Mouse (Mus musculus) cerebellum, adult 9-11 months (tissue): ENCODE data around the gene Sipa1.

Experiments used
- DNase-seq: peaks from one replicate; pipeline ENCODE4 v3.0.0; 2022

Sipa1 gene

GRCm38 (mm10) chr19:5685861-5686260, 22.4 kb upstream of the Sipa1 start:
- DNase-seq = no peak

DNA sequence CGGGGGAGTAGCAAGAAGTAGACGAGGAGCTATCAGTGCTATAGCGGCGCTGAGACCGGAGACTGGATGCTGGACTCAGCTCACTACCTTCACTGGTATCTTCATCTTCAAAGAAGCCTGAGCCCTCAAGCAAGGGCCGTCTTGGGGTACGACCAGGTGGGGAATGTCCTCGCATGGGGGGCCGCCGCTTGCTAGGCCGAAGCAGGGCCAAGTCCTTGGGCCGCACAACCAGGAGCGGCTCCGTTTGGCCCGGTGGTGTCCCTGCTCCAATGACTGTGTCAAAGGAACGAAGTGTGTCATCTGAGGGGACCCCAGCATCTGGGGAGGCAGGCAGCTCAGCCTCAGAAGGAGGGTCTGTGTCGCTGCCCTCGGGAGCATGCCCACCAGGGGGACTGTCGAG, 21.9 kb upstream of the Sipa1 start:
- no peak for DNase-seq

- no peak for DNase-seq
Measured at GRCm38 (mm10) chr19:5684985-5685384, 21.5 kb upstream of the Sipa1 start.

GRCm38 (mm10) chr19:5684236-5684635, 20.7 kb upstream of the Sipa1 start:
- no peak for DNase-seq

- no peak for DNase-seq
Measured at GRCm38 (mm10) chr19:5680432-5680831, 16.9 kb upstream of the Sipa1 start.

GRCm38 (mm10) chr19:5668372-5668771, 4.9 kb upstream of the Sipa1 start:
- no peak for DNase-seq

DNA sequence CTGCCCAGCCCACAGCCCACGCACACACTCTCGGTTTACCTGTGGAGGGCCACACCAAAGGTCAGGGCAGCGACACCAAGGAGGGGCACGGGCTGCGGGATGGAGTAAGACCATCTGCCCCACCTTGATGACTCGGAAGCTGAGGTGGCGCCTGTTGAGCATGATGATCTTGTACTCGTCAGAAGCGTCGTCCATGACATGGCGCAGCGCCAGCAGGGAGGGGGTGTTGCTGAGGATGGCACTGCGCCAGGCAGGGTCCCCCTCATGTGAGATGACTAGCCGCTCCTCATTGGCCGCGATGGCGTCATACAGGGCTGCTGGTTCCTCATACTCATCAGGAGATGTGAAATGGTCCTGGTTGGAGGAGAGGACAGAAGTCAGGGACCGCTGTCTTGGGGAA, 2.9 kb upstream of the Sipa1 start:
- DNase-seq = no peak

GRCm38 (mm10) chr19:5665465-5665864, 2.0 kb upstream of the Sipa1 start:
- DNase-seq = no peak

GRCm38 (mm10) chr19:5664669-5665257, 1.3 kb upstream of the Sipa1 start:
- DNase-seq = no peak

DNA sequence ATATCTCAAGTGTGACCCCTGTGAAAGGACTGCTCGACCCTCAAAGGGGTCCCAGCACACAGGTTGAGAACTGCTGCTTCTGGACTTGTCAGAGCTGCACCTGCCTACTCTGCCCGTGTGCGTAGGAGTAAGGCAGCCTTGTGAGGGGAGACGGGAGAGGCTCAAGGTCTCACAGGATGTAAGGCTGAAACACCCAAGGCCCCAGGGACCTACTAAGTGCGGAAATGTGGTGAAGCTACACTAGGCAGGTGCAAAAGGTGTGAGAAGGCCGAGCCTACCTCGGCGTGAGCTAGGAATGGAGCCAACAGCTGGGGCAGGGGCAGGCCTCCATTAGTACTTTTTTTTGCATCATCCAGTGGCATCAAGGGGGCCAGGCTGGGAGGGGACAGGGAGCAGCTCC, 1.2 kb downstream of the Sipa1 start:
- DNase-seq = no peak

- no peak for DNase-seq
Measured at GRCm38 (mm10) chr19:5660942-5661751, 2.4 kb downstream of the Sipa1 start.

DNA sequence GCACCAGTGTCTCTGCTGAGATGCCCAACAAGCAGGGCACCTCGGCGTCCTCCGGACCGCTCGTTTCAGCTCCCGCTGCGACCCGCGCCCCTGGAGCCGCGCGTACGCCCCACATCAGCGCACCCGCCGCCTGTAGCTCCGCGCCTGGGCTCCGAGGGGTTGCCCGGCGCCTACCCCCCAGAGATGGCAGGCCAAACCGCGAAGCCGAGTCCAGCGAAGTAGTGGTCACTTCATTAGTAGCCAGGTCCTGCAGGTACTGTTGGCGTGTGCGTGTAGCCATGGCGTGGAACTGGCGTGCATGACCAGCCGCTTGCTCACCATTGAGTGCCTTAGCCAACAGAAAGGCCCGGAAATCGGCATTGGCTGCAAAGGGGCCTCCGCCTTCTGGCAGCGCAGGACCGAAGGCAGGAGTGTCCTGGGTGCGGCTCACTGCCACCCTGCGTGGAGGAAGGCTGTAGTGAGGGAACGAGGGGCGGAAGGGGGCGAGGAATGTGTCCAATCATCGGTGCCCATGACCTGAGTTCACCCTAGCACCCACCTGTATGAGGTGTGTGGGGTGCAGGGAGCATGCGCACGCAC, 8.7 kb downstream of the Sipa1 start:
- DNase-seq = no peak

GRCm38 (mm10) chr19:5653969-5654719, 9.4 kb downstream of the Sipa1 start:
- DNase-seq = no peak

- no peak for DNase-seq
Measured at GRCm38 (mm10) chr19:5652570-5652969, 10.9 kb downstream of the Sipa1 start.

DNA sequence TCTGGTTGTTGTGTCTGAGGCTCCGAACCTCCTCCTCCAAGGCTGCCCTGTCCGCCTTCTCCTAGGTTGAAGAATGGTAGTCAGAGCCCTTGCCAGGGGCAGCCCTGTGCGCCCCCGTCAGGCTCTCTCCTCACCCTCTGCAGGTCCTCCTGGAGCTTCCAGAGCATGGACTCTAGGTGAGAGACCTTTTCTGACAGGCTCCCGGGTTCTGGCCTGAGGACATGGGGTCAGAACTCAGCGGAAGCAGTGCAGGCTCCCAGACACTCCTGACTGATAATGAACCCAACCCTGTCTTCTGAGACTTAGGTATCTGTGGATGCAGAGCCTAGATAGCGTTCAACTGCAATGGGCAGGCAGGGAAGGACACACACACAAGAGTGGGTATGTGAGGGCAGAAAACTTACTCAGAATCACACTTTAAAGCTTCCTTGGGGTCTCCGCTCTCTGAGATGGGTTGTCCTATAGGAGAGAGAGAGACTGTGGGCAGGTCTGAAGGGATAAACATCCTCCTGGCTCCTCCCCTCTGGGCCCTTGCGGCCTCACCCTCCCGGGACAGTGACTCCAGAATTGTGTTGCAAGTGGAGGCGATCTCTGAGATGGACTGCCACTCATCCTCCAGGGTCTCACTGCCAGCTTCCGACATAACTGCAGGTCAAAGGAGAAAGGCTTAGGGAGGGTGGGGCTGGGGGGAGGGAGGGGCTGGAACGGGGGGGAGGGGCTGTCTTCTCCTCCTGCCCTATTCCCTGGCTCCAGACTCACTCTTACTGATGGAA, 11.8 kb downstream of the Sipa1 start:
- no peak for DNase-seq

GRCm38 (mm10) chr19:5649298-5649741, 14.2 kb downstream of the Sipa1 start:
- no peak for DNase-seq

DNA sequence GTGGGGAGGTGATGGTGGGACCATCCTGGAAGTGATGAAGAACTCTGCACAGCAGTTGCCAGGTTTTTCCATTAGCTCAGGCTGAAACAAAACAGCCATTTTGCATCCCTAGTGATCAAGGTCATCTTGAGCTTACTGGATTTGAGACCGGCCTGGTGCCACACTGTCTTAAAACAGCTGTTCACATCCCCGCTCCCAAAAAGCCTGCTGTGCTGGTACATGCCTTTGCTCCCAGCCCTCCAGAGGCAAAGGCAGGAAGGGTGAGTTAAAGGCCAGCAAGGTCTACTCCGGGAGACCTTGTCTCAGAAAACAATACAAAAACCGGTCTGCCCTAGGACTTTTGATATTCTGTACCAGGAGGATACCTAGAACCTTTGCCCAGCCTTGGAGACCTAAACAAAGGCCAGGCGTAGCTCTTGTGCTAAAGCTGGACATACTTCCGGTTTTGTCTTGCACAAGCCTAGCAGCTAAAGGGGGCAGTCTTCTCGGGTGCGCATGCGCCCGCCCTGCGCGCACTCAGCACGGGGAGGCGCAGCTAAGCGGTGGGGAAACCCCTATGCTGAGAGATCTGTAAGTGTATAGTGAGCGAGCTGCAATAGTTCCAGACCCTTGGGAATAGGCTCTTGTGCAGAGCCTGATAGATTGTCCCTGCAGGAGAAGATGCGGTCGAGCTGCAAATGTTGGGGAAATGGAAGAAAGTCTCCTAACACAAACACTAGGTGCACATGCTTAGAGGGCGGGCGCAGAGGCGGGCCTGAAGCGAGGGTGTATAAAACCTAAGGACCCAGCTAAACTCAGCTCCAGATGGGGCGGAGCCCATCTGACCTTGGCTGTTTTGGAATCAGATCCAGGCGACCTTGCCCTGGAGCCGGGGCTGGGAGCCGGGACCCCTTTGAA, 14.9 kb downstream of the Sipa1 start:
- peak; percentile 74 for DNase-seq

DNA sequence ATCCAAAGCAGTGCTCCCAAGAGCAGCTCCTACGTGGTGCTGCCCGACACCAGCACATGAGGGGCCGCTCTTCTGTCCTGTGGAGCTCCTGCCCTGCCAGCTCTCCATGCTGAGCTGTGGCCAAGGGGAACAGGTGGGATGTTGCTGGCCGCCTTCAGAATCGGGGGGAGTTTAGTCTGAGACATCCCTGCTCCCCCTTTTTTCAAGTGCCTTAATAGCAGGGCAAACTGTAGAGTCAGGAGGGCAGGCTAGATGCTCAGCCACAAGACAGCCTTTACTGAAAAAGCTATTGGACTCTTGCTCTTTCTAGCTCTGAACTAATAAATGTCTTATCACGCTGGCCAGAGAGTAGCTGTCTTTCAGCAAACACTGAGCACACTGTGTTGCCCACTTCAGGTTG, 15.7 kb downstream of the Sipa1 start:
- DNase-seq = no peak

DNA sequence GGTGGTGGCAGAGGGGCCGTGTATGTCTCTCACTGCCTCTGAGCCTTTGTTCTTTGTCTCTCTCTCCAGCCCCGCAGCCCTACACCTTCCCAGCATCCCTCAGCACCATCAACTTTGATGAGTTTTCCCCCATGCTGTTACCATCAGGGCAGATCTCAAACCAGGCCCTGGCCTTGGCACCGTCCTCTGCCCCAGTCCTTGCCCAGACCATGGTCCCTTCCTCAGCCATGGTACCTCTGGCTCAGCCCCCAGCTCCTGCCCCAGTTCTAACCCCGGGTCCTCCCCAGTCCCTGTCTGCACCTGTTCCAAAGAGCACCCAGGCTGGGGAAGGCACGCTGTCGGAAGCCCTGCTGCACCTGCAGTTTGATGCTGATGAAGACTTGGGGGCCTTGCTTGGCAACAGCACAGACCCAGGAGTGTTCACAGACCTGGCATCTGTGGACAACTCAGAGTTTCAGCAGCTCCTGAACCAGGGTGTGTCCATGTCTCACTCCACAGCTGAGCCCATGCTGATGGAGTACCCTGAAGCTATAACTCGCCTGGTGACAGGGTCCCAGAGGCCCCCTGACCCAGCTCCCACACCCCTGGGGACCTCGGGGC, 16.7 kb downstream of the Sipa1 start:
- no peak for DNase-seq

- no peak for DNase-seq
Measured at GRCm38 (mm10) chr19:5645280-5645679, 18.2 kb downstream of the Sipa1 start.

GRCm38 (mm10) chr19:5641641-5642040, 21.9 kb downstream of the Sipa1 start:
- no peak for DNase-seq
